Mouse (Mus musculus) kidney, postnatal 10 days (tissue): ENCODE data around the gene Cnga1.
"Not testable (repeated sequence)": the region's sequence is repeated elsewhere in the genome, so short reads cannot be mapped to it uniquely, and the experiment has no call there.

Source experiments
- DNase-seq: peaks from one replicate; pipeline ENCODE4 v3.0.0; 2021; ENCODE audit warnings: mixed read lengths

Gene Cnga1

GRCm38 (mm10) chr5:72636576-72636975 lies 7.5 kb downstream of the Cnga1 start:
- no peak for DNase-seq

DNA sequence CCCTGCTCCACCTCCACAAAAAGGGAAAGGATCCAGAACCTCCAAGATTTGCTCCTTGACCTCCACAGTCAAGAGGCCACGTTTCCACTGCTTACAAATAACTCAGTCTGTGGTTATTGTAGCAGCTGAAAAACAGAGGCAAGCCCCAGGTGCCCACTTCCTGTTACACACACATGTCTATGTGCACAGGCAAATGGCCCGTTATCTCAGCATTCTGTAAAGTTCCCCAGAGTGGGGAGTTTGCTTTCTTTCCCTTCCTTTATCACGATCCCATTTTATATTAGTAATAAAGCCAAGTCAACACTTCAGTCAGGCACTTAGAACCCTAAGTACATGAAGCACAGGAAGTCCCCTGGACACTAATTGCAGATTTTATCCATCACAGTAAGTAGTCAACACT lies 8.0 kb downstream of the Cnga1 start:
- DNase-seq, result no peak

DNA sequence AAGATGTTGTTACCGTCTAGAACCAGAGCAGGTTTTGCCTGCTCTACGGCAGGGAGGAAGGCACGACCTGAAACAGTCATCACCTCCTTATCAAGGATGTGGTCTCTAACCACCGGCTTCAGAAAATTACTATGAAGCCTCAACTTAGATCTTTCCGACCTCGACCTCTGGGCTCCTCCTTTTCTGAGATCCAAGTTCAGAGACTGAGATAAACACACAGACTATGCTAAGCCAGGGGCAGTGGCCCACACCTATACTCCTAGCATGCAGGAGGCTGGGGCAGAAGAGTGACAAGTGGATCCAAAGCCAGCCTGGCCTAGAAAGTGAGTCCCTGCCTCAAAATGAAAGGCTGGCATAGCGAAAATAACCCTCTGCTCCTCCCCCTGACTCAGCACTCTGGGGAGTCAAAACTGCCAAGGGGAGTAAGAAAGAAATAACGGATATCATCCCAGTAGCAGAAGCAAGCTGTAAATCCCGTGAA lies 9.2 kb downstream of the Cnga1 start:
- no peak for DNase-seq

DNA sequence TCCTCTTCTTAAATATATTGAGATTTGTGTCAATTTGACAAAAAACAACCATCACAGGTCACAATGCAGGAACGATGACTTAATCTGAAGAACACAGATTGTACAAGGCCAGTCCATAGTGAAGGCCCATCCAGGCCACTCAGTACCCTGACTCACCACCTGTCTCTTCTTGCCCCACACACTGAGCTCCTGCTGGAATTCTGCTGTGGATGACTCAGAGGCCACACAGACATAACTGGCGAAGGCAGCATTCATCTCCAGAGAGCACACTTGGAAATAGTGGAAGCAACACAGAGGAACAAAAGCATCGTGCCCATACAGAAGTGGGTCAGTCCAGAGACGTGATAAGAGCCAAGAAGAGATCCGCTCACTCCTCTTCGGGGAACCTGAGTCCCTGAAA lies 14.0 kb downstream of the Cnga1 start:
- no peak for DNase-seq

GRCm38 (mm10) chr5:72621022-72621421 lies 23.1 kb downstream of the Cnga1 start:
- DNase-seq, result no peak

DNA sequence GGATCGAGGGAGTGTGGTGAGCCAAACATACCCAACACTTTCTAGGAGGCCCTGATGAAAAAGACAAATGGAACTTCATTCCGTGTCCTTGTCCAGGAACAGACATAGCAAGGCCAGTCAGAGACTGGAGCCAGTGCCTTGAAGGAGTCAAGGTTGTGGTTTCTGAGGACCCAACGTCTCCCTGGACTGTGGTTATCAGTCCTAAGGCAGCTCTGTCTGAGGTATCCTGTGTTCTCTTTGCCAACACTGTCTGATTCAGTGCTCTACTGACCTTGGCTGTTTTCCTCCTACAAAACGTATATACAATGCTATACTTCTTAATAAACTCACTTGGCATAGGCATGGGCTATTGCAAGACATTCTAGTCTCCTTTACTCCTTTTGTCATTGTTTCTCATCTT lies 26.7 kb downstream of the Cnga1 start:
- no peak for DNase-seq

DNA sequence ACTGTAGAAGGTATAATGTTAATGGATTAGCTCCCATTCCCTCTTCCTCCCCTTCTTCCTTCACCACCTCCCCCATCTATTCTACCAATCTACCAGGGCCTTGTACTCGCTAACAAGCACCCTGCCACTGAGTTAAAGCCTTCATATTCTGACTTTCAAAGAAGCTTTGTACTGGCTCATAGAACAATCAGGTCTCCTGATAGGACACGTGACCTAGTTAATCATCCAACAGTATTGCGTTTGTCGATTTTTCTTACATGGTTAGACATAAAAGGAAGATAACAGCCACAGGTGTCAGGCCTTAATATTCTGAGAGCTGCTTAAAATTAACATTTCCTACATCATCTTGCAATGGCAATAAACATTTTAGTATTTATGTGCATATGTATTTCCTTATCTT lies 40.9 kb downstream of the Cnga1 start:
- DNase-seq, result no peak

GRCm38 (mm10) chr5:72601006-72601405 lies 43.1 kb downstream of the Cnga1 start:
- peak; percentile 75 for DNase-seq

DNA sequence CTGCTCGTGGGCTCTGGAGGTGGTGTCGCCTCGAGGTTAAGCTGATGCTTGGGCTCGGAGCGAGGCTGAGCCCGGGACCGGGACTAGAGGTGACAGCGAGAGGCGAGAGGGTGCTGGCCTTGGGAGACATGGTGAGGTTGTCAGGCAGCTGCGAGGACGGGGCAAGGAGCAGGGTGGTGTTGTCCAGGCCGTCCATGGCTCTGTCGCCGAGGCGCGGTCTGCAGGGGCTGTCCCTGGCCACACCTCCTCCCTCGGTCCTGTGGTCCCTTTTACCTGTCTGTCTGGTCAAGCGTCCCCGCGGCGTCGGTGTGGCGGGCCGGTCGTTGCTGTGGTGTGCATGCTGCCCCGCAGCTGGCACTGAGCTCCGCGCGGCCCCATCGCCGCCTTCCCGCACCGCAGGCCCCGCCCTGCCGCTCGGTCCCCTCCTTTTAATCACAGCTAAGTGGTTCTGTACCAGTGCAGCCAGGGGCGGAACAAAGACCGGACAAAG lies 56.8 kb downstream of the Cnga1 start, which contains the start of gene Gm5868:
Gene Gm5868 (minus strand): TSS at position 360 of the 490 bp plus-strand sequence.
- peak; percentile 9 for DNase-seq

- DNase-seq, result not testable (repeated sequence)
Measured at GRCm38 (mm10) chr5:72586667-72587191, 57.3 kb downstream of the Cnga1 start.

DNA sequence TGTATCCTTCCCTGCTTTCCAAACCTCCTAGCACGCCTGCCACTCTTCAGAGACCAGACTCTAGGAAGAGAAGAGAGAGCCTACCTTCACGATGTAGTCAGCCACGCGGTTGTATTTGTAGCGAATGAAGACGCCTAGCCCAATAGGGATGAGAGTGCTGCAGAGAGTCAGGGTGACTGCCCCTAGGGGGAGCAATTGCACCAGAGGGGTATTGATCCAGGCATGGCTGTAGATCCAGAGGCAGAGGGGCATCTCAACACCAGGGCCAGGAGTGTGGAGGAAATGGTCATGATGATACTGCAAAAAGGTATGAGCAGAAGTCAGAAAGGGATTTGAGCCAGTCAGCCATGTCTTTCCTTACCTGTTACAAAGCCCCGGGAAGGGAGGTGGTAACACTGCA lies 58.0 kb downstream of the Cnga1 start:
- not testable (repeated sequence) for DNase-seq

DNA sequence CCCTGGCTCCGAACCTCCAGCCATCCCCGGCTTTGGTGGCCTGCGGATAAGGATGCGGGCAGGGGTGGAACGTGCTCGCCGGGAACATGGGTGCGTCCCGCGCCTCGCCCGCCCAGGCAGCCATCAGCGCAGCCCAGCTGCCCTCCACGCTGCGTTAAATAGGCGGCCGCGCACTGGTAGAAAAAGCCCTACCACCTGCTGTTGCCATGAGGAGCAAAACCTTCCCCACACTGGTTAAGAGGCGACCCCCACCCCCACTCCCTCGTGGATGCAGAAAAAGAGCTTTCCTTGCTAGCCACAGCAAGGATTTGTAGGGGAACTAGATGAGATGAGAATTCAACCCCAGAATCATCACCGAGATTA lies 63.1 kb downstream of the Cnga1 start, which contains the start of gene Zar1:
Gene Zar1 (minus strand): TSS at position 285 of the 363 bp plus-strand sequence.
- DNase-seq, result not testable (repeated sequence)

DNA sequence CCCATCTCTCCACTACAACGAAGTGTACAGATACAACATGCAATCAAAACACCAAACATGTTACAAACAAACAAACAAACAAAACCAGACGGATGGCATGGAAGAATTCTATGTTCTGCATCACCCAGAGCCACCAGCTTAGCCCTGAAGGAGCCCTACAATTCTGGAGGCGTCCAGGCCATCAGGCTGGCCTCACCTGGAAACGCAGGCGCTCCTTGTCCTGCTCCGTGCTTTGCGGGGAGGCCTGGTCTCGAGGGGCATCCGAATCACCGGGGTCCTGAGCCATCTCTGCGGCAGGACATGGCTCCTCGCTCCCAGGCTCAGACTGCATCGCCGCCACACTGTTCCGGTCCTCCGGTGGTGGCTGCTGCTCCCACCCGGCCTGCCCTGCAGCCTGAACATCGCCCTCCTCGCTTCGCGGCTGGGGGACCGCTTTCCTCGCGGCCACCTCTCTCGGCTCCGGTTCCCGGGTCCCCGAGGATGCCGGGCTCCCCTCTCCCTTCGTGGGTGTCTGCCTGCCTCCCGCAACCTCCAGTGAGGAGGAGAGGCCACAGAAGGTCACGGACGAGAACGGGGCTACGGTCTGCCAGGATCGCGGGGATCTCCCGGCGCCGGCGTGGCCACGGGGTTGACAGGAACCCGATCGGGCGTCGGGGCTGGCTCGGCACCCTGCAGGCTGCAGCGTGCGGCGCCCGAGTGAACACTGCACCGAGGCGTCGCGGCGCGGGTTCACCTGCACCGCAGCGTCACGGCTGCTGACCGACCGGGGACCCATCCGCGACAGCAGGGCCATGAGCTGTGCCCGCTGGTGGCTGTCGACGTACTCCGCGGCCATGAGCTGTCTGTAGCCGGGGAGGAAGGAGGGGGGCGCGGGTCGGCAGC lies 63.7 kb downstream of the Cnga1 start:
- DNase-seq, result peak; percentile 13

DNA sequence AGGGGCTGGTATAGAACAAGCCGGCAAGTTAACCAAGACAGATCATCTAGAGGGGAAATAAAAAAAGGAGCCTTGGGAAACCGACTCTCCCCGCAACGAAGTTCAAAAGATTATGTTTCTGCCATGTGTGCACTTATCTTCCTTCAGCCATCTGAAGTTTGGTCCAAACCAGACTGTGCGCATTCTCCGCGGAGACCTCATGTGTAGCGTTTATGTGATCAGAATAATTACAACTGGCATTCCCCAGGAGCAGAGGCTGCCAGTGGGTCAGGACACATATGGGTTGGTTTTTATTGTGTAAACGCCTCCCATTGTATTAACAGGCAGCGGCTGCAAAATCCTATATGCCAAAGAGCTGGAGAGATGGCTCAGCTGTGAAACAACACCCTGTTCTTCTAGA lies 64.5 kb downstream of the Cnga1 start:
- DNase-seq, result not testable (repeated sequence)

DNA sequence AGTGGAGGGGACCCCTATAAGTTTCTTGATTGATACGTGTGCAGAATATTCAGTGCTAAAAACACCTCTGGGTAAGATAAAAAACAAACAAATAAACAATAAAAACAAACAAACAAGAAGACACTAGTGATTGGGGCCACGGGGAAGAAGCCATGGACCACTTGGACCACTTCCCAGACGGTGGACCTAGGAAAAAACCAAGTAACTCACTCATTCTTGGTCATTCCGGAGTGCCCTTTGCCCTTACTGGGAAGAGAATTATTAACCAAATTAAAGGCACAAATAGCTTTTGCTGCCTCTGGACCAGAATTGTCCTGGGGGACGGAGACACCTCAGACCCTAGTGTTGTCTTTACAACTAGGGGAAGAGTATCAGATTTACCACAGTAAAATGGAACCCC lies 78.5 kb downstream of the Cnga1 start:
- peak; percentile 29 for DNase-seq

DNA sequence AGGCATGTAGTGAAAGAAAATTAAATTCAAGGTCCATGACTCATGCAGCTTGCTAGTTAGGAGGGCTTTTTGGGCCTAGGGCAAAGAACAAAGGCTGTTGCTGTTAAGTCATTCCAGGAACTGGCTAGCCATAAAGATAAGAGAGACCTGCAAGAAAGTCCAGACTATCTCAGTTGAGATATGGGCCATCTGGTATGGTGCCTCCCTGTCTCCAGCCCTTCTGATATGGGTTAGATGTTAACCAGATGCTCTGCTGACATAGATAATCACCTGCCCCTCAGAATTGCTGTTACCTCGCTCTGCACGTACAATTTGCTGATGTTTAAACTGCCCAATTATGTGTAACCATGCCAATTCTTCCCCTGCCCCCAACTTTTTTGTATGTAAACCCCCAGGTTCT lies 80.9 kb downstream of the Cnga1 start:
- not testable (repeated sequence) for DNase-seq

- no peak for DNase-seq
Measured at GRCm38 (mm10) chr5:72560976-72561628, 83.0 kb downstream of the Cnga1 start.

DNA sequence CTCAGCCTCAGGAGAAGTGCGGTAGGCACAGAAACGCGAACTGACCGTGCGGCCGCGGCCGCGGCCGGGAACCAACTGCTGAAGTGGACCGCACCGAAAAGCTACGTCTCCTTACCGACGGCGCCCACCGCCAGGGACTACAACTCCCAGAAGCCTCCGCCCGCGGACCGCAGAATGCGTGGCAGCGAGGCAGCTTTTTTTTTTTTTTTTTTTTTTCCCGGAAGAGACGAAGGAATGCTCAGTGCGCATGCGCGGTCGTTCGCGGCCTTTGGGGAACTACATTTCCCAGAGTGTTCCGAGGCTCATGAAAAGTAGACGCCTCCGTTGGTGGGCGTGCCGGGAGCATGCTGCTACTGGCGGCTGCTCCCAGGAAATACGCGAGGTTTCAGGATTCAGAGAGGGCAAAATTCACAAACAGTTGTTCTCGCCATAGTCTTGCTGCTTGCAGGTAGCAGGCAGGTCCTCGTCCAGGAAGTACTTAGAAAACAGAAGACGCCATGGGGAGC lies 84.5 kb downstream of the Cnga1 start, which contains the start of gene Nfxl1:
Gene Nfxl1 (minus strand): TSS at position 141 of the 506 bp plus-strand sequence.
- DNase-seq, result peak; percentile 99

GRCm38 (mm10) chr5:72558716-72559526 lies 85.2 kb downstream of the Cnga1 start:
- DNase-seq, result peak; percentile 63

DNA sequence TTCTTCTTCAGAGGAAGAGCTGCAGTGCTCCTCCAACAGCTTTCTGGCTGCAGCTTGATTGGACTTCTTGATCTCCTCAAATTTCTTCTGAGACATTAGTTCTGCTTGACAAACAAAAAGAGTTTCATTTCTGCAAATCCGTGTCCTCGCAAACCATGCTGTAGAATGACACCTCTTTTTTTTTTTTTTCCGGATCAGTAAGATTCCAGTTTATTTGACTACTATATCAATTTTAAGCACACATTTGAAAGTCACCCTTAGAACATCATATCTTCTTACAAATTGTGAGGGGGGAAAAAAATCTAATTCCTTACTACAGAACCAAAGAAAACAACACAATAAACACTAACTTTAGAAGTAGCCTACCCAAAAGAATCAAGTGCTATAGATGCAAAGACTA lies 87.8 kb downstream of the Cnga1 start:
- no peak for DNase-seq
